Mouse (Mus musculus) Muller cell, postnatal 12 days (primary cell): Measurements from ENCODE around the gene Zc2hc1c.
A peak's percentile ranks its signal among the peaks of the same experiment; 100 is the strongest.
"Not testable (repeated sequence)": the region's sequence is repeated elsewhere in the genome, so short reads cannot be mapped to it uniquely, and the experiment has no call there.

Experiments
- DNase-seq: peaks from one replicate; pipeline ENCODE4 v3.0.0-alpha.2; 2015; ENCODE audit errors: inconsistent ontology term

Gene Zc2hc1c

DNA sequence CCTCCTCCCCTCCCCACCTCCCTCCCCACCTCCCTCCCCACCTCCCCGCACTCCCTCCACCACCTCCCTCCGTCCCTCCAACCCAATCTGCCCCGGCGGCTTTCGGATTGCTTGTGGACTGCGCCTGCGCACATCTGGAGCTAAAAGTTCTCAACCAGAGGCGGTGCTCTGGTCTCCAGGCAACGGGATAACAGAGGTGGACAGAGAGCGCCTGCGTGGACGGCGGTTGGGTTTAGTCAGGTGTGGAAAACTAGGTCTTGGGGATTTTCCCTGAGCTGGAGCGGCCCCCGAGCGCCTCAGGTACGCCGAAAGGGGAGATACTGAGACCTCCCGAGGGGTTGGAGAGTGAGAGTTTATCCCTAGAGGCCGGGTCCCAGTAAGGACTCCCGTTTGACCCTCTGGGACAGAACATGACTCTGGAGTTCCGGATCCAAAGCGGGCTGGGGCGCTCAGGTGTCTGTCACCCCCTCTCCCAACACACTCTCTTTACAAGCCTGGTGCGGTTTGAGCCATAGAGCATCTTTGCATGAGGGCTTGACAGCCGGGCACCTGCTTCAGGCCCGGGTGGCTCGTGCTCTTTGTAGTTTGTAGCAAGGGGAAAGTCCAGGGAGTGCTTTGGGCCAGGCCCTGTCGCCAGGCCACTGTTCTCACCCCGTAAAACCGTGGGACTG lies at the start of gene Zc2hc1c:
Gene Zc2hc1c, plus strand, starts transcription at position 106 of the 671 bp plus-strand sequence.
- peak; percentile 88 for DNase-seq

DNA sequence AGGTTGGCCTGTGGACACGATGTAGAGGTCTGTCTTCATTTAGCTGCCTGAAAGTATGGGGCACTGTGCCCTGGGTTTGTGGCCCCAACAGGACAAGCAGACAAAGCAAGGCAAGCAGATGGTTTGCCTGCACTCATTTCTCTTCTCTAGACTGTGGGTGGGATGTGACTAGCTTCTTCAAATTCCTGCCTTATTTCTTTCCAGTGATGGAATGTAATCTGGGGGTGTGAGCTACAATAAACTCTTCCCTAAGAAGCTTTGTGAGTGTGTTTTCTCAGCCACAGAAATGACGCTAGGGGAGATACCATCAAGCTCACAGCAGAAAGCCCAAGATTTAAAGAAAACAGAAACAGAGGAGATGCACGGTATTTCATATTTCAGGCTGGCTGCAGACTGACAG lies 36.3 kb upstream of the Zc2hc1c start:
- peak; percentile 74 for DNase-seq

DNA sequence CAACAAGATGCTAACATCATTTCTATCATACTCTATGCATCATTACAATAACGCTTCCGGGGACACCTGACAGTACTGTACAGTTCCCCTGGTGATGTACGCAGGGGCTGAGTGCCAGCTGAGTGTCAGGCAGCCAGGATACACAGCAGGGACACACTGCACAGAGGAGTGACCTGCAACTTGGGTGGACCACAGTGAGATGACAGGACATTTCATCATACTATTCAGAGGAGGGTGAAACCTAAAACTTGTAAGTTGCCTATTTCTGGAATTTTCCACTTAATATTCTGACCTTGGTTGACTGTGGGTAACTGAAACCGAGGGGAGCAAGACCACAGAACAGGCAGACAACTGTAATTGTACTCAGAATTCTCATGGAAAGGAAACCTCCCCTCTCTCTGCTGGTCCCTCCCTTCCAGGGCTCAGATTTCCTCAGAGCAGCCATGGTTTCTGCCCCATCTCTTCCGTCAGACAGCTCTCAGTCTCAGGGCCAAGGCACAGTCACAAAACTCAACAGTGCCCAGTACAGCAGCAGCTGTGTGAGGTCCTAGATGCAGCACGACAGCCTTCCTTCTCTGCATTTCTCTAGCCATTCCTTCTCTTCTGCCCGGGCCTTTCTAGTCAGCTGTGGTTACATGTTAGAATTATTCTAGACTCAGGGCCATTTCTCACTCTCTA lies 32.2 kb upstream of the Zc2hc1c start:
- DNase-seq, result no peak

DNA sequence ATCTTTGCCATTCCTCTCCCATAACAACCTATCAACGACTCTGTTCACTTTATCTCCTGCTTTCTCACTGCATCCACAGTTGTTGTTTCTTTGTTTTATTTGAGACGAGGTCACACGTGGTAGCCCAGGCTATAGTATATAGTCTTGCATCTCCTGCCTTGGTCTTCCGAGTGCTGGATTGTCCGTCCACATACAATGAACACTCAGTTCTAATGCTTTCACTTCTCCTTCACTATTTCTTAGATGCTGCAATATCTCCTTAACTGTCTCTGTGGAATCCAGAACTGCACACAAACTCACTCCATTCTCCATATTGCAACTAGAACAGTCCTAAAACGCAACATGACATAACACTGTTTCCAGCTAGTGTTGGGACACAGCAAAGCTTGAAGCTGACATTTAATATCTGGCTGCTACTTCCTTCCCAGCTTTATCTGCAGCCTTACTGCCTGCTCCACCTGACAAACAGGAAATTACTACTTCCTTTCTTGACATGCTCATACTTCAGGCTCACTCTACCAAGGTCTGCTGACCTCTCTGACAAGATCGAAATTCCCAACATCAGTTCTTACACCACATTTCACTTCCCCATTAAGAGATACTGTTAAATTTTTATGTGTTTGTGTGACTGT lies 31.3 kb upstream of the Zc2hc1c start:
- DNase-seq, result no peak

DNA sequence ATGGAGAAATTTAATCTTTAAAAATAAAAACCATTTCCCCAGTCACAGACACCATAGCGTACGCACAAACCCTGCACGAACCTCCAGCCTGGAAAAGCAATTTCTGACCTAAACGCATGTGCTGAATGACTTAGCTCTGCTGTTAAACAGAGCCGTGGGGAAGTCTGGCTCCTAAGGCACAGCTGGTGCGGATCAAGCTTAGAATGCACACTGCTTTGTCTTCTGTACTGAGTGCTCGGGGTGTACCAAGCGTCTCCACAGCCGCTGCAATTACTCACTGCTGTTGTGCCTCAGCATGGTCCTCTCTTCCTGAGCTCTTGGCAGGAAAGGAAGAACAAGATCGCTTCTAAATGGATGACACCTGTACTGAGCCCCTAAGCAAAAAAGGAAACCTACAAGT lies 25.9 kb upstream of the Zc2hc1c start:
- DNase-seq, result no peak

DNA sequence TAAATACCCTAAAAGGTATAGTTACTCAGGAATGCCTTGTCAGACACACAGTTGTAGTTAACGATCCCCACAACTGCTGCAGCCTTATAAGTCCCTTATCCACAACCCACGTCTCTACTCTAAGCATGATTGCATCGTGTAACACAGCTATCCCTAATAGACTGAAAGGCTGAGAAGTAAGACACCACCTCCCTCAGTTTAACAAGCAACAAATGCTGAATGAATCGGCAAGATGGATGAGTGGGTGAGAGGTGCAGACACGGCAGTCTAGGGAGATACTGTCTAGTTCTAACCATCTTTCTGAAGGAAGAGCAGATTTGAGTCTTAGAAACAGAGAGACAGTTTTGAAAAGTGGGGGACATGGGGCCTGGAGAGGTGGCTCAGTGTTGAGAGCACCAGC lies 25.2 kb upstream of the Zc2hc1c start:
- DNase-seq, result no peak

GRCm38 (mm10) chr12:85264531-85264930 lies 23.9 kb upstream of the Zc2hc1c start:
- DNase-seq, result no peak

DNA sequence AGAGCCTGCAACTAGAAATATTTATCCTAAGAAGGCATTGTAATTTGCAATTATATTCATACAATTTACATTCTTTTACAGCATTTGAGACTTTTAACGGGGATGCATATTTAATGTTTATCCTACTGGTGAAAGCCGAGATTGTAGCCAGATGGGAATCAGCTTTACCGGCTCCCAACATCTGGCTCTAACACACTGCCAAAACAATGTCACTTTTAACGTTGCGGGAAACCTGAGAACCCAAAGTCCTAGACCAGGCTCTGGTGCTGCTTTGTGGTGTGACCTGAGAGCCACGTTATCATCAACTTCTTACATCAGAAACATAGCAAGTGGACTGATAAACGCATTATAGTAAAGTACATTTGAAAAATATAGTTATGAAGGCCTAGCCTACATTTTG lies 23.5 kb upstream of the Zc2hc1c start:
- no peak for DNase-seq

DNA sequence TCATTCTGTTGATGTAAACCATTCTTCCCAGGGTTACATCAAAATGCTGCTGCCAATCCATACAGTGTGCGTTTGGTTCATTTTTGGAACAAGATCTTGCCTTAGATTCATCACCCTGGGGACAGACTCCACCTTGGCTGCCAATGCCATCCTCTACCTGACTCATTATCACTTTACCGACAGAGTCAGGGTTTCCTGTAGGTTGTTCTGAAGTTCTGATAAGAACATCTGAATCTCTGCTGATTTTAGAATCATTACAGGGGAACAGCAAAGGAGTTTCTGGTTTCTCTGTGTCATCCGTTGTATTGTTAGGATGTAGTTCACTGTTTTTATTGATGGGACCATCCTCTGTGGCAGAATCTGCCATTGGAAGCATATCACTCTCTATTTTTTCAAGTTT lies 22.1 kb upstream of the Zc2hc1c start:
- no peak for DNase-seq

DNA sequence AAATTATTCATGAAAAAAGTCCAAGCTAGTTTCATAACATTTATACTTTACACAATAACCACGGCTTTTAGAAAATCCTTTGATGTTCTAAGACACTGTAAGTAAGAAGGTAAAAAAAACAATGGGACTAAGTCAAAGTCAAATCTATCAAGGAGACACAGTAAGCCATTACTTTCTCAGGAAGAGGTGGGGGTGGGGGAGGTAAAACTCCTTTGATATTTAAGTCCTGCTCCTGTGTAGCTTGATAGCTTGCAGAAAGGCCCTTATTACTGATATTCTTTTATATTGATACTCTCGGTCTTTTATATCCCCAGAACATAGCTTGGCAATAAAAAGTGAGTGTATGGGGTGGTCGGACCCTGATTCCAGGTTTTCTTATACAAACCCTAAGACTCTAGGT lies 18.6 kb upstream of the Zc2hc1c start:
- DNase-seq, result no peak

GRCm38 (mm10) chr12:85270319-85270718 lies 18.1 kb upstream of the Zc2hc1c start, which contains the start of gene Mlh3:
Gene Mlh3, minus strand, starts transcription at chr12:85270599.
- peak; percentile 79 for DNase-seq

DNA sequence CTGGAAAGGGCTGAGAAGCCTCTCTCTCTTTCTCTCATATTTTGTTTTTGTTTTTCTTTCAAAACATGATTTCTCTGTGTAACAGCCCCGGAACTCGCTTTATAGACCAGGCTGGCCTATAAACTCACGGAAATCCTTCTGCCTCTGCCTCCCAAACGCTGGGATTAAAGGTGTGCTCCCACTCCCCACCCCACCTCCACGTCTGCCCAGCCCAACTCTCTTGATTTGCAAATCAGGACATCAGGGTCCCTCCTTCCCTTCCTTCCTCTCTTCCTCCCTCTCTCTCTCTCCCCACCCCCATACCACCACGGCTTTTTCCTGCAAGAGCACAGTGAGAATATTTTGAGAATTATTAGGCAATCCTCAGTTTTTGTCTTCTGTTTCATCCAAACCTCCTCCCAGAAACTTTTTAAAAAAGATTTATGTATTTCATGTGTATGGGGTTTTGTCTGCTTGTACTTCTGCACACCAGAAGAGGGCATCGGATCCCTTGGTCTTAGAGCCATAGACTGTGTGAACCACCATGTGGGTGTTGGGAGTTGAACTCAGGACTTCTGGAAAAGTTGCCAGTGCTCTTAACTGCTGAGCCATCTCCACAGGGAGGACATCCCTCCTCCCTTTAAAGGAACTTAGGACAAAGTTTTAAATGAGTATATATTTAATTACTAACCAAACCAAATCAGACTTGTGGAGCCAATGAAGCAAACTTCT lies 17.1 kb upstream of the Zc2hc1c start:
- no peak for DNase-seq

DNA sequence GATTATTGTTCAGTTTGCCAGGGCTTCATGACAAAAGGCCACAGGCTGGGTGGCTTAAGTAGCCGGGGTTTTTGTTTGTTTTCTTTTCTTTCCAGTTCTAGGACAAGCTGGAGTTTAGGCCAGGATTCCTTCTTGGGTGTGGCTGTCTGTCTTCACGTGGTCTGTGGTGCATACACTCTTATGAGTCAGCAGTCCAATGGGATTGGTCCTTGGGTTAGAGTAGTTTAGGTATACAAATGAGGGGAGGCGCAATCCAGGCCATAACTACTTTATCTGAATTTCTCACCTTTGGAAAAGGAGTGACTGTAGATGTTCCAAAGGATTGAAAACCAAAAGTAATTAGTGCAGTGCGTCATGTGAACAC lies 16.6 kb upstream of the Zc2hc1c start:
- no peak for DNase-seq

- DNase-seq, result no peak
Observed at GRCm38 (mm10) chr12:85273508-85273907, 14.9 kb upstream of the Zc2hc1c start.

DNA sequence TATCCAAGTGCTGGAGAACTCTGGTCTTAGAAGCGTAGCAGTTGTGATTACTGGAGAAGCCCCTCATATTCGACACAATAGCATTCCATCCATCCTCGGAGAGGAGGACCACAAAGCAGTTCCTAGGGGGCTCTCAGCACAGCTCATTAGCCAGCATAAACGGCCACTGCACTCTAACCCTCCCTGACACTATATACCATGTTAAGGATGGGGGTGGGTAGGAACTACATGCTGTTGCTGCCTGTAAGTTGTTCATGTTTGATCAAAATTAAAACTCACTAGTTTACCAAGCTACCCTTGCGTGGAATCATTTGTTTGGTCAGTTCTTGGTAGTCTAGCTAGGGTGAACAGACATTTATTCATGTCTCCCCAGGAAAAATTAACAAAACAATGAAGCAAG lies 12.1 kb upstream of the Zc2hc1c start:
- DNase-seq, result no peak

DNA sequence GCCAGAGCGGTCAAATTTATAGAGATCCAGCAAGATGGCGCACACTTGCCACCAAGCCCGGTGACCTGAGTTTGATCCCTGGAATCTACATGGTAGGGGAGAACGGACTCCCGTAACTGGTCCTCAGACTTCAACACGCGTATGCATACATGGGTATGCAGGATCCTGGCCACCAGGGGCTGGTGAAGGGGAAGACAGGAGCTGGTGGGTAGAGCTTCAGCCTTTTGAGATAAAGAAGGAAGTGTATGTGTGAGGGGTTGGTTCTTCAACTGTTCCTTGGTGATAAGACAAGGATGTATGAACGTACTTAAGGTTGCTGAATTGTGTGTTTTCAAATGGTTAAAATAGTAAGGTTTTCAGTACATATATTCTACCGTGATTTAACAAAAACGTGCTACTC lies 9.5 kb upstream of the Zc2hc1c start:
- DNase-seq, result no peak

DNA sequence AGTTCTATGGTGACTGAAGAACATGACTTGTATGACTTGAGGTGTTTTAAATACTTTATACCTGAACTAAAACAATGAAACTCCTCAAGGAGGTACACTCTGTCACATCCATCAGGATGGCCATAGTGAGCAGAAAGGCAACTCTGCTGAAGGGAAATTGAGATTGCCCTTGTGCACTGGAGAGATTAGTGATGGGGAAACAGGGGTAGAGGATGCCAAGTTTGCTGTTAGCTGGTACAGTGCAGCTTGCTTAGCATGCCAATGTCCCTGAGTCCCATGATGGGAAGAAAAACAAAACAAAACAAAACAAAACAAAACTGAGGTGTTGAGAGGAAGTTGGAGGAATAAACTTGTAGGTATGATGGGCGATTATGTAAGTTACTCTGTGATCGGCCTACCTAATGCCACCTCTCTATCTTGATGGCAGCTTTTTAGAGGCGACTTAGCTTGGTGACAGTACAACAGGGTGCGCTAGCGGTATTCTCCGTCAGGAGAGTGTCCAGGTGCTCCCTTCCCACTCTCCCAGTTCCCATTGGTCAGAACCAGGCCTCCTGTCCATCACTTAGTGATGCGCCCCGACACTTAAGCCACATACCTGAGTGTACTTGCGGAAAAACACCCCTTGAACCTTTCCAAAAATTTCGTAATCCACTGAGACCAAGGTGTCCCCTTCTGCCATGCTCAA lies 8.9 kb upstream of the Zc2hc1c start:
- no peak for DNase-seq

DNA sequence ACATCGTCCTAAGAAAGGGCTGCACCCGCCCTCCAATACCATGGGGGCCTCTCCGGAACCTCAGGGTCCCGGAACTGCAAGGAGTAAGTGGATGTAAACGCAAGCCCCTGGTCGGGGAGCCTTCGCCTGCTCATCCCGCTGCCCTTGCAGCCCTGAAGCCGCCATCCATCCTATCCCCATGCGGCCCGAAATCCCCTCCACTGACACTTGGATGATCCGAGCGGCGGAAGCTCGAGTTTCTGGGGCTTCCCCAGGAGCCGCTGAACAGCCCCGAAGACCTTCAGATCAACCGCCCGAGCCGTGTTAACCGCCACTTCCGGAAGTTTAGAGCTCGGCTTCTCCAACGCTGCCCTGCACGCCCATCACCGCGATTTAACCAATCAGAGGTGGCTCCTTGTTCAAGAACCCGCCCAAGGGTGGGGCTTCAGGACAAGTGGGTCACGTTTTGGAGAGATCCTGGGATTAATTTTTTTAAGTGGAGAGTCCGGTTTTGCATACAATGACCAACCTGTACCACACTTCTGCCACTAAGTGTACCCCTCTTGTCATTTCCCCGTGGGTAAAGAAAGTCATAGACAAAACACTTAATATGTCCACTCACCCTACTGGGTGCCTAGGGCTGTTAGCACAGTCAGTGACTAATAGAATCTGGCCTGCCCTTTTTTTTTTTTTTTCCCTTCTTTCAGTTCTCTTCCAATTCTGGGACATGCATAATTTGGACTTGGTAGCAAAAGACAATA lies 8.1 kb upstream of the Zc2hc1c start:
- peak; percentile 99 for DNase-seq

GRCm38 (mm10) chr12:85280845-85281651 lies 7.3 kb upstream of the Zc2hc1c start:
- no peak for DNase-seq

DNA sequence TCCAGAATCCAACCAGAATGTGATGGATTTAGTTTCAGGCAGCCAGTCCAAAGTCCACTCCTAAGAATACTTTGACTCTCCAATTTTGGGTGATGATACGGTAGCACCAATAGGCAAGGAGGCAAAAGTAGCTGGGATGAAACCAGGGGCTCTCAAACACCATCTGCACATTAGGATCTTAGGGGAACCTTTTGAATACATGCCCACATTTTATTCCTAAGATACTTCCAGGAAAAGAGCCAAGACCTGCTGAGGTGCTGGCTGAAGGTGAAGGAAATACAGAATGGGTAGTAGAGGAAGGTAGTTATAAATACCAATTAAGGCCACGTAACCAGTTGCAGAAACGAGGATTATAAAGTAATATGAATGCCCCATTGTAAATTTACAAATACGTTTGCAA lies 6.6 kb upstream of the Zc2hc1c start:
- DNase-seq, result not testable (repeated sequence)
